Mouse (Mus musculus): Measurements from ENCODE around the gene Sema4a. TPM values are rescaled to one million over a fixed set of nuclear protein-coding genes. Genes with fewer than 3 reads are reported as not detected.

Sema4a gene
- polyA plus RNA-seq, 1 experiment: 2.3 TPM

DNA sequence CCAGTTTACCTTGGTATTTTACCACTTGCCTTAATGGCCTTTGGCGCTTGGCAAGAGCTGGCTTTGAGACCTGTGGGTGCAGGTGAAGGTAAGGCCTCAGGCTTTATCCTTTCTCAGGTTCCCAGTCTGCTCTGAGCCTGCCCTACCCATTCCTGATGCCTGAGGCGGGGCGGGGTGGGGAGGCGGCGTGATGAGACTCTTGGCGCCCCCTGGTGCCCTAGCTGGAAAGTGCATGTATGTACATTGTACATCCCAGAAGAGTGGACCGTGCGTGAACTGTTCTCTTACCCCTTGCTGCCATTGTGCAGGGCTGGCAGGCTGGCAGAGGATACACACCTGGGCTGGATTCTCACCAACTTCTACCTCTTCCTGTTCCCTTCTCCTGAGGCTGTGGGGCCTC is 16.8 kb upstream of the Sema4a start:
- no peak overlapping the region for H3K27ac ChIP-seq (ENCODE audit: insufficient read depth, low read length)
- no peaks in the 10 kb centered on the region for H3K27me3 ChIP-seq (ENCODE audit: control insufficient read depth, insufficient read depth, low read length, poor library complexity, severe bottlenecking)
- H3K9ac ChIP-seq (ENCODE audit: low read depth, poor library complexity, severe bottlenecking): no peak overlapping the region
- H3K4me3 ChIP-seq (ENCODE audit: low read depth, low read length): no peak overlapping the region
- TF ChIP-seq EP300 (IDR thresholded peaks at IDR 0.05; ENCODE audit: insufficient read depth, low read depth, low read length) (no peak), POLR2A (IDR thresholded peaks at IDR 0.05; ENCODE audit: insufficient read depth, low read length) (no peak), CTCF (IDR thresholded peaks at IDR 0.05; ENCODE audit: low read depth, low read length) (peak; percentile 88)
- H3K9me3 ChIP-seq (replicated peaks; ENCODE audit: control insufficient read depth, insufficient read depth, low read length, poor library complexity, severe bottlenecking): no peaks in the 10 kb centered on the region
- no peaks in the 10 kb centered on the region for H3K4me1 ChIP-seq (ENCODE audit: control insufficient read depth, insufficient read depth, low read length)
- H3K36me3 ChIP-seq (ENCODE audit: control insufficient read depth, insufficient read depth, low read length, poor library complexity, severe bottlenecking): no peaks in the 10 kb centered on the region

GRCm38 (mm10) chr3:88476403-88476802 is 15.4 kb upstream of the Sema4a start:
- Histone ChIP-seq H3K27ac (ENCODE audit: insufficient read depth, low read length) (no peak overlapping the region), H3K27me3 (ENCODE audit: control insufficient read depth, insufficient read depth, low read length, poor library complexity, severe bottlenecking) (no peaks in the 10 kb centered on the region), H3K4me1 (ENCODE audit: control insufficient read depth, insufficient read depth, low read length) (no peaks in the 10 kb centered on the region), H3K9ac (ENCODE audit: low read depth, poor library complexity, severe bottlenecking) (no peak overlapping the region), H3K36me3 (ENCODE audit: control insufficient read depth, insufficient read depth, low read length, poor library complexity, severe bottlenecking) (no peaks in the 10 kb centered on the region), H3K4me3 (ENCODE audit: low read depth, low read length) (no peak overlapping the region), H3K9me3 (replicated peaks; ENCODE audit: control insufficient read depth, insufficient read depth, low read length, poor library complexity, severe bottlenecking) (no peaks in the 10 kb centered on the region)
- TF ChIP-seq CTCF (IDR thresholded peaks at IDR 0.05; ENCODE audit: low read depth, low read length): peak; percentile 24
- no peak for TF ChIP-seq POLR2A (IDR thresholded peaks at IDR 0.05; ENCODE audit: insufficient read depth, low read length)

DNA sequence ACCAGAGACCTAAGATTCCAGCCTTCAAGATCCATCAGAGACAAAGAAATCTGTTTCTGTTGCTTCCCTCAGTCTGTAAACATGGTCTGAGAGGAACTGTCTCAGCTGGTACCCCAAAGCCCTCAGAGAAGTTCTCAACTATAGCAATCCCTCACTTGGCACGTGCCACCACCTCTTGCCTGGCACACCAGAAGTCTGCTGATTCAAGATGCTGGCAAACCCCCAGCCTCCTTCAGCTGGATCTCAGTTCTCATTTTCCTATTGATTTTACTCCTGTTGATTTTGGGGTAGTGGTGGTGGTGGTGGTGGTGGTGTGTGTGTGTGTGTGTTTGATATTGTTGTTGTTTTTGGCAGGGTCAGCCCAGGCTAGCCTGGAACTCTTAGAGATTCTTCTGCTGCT is 12.6 kb upstream of the Sema4a start:
- Histone ChIP-seq H3K4me1 (ENCODE audit: control insufficient read depth, insufficient read depth, low read length) (no peaks in the 10 kb centered on the region), H3K27ac (ENCODE audit: insufficient read depth, low read length) (no peak overlapping the region), H3K36me3 (ENCODE audit: control insufficient read depth, insufficient read depth, low read length, poor library complexity, severe bottlenecking) (no peaks in the 10 kb centered on the region), H3K27me3 (ENCODE audit: control insufficient read depth, insufficient read depth, low read length, poor library complexity, severe bottlenecking) (no peaks in the 10 kb centered on the region), H3K4me3 (ENCODE audit: low read depth, low read length) (no peak overlapping the region), H3K9ac (ENCODE audit: low read depth, poor library complexity, severe bottlenecking) (no peak overlapping the region), H3K9me3 (replicated peaks; ENCODE audit: control insufficient read depth, insufficient read depth, low read length, poor library complexity, severe bottlenecking) (no peaks in the 10 kb centered on the region)
- no peak for TF ChIP-seq EP300 (IDR thresholded peaks at IDR 0.05; ENCODE audit: insufficient read depth, low read depth, low read length)
- TF ChIP-seq CTCF (IDR thresholded peaks at IDR 0.05; ENCODE audit: low read depth, low read length): no peak
- TF ChIP-seq POLR2A (IDR thresholded peaks at IDR 0.05; ENCODE audit: insufficient read depth, low read length): no peak

DNA sequence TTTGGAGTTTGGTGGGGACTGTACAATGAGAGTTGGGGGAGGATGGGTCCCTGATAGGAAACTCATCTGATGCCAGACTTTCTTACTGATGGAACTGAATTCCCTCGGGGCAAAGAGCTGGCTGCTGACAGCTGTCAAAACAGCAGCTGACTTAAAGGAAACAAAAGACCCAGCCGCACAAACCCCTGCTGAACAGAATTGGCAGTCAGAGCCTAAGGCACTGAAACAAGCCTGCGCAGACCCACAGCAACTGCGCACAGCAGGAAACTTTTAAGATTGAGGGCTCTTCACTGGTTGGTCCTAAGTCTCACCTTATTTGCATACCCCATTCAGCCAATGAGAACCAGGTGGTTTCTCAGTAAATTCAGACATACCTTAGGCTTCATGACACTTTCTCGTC is 12.0 kb upstream of the Sema4a start:
- Histone ChIP-seq H3K36me3 (ENCODE audit: control insufficient read depth, insufficient read depth, low read length, poor library complexity, severe bottlenecking) (no peaks in the 10 kb centered on the region), H3K9ac (ENCODE audit: low read depth, poor library complexity, severe bottlenecking) (no peak overlapping the region), H3K27me3 (ENCODE audit: control insufficient read depth, insufficient read depth, low read length, poor library complexity, severe bottlenecking) (no peaks in the 10 kb centered on the region), H3K9me3 (replicated peaks; ENCODE audit: control insufficient read depth, insufficient read depth, low read length, poor library complexity, severe bottlenecking) (no peaks in the 10 kb centered on the region), H3K4me1 (ENCODE audit: control insufficient read depth, insufficient read depth, low read length) (no peaks in the 10 kb centered on the region), H3K4me3 (ENCODE audit: low read depth, low read length) (no peak overlapping the region), H3K27ac (ENCODE audit: insufficient read depth, low read length) (no peak overlapping the region)
- TF ChIP-seq CTCF (IDR thresholded peaks at IDR 0.05; ENCODE audit: low read depth, low read length) (no peak), EP300 (IDR thresholded peaks at IDR 0.05; ENCODE audit: insufficient read depth, low read depth, low read length) (no peak), POLR2A (IDR thresholded peaks at IDR 0.05; ENCODE audit: insufficient read depth, low read length) (no peak)

DNA sequence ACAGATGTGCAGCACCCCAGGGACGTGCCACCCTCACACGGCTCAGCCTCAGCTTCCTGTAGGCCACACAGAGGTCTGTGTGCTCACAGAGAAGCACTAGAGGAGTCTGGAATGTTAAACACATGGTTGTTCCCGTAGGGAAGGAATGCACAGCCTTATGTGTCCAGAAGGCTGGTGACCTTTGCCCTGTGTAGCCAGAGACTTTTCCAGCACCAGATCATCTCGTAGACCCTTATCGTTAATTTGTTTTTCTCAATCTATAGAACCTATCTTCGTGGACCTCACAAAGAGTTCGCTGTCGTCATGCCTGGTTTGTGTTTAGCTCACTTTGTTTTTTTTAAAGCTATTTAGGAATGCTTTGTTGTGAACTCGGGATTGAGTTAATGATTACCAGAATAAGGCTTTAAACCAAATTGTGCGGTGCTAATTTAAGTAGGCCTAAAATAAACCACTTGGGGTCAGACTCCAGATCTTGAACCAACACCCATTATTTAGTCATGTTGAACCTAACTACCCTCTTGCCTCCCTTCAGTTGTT is 10.0 kb upstream of the Sema4a start:
- no peaks in the 10 kb centered on the region for H3K9me3 ChIP-seq (replicated peaks; ENCODE audit: control insufficient read depth, insufficient read depth, low read length, poor library complexity, severe bottlenecking)
- H3K9ac ChIP-seq (ENCODE audit: low read depth, poor library complexity, severe bottlenecking): no peak overlapping the region
- no peak overlapping the region for H3K4me3 ChIP-seq (ENCODE audit: low read depth, low read length)
- H3K4me1 ChIP-seq (ENCODE audit: control insufficient read depth, insufficient read depth, low read length): no peaks in the 10 kb centered on the region
- TF ChIP-seq EP300 (IDR thresholded peaks at IDR 0.05; ENCODE audit: insufficient read depth, low read depth, low read length) (no peak), CTCF (IDR thresholded peaks at IDR 0.05; ENCODE audit: low read depth, low read length) (no peak), POLR2A (IDR thresholded peaks at IDR 0.05; ENCODE audit: insufficient read depth, low read length) (no peak)
- H3K36me3 ChIP-seq (ENCODE audit: control insufficient read depth, insufficient read depth, low read length, poor library complexity, severe bottlenecking): no peaks in the 10 kb centered on the region
- no peaks in the 10 kb centered on the region for H3K27me3 ChIP-seq (ENCODE audit: control insufficient read depth, insufficient read depth, low read length, poor library complexity, severe bottlenecking)
- no peak overlapping the region for H3K27ac ChIP-seq (ENCODE audit: insufficient read depth, low read length)

DNA sequence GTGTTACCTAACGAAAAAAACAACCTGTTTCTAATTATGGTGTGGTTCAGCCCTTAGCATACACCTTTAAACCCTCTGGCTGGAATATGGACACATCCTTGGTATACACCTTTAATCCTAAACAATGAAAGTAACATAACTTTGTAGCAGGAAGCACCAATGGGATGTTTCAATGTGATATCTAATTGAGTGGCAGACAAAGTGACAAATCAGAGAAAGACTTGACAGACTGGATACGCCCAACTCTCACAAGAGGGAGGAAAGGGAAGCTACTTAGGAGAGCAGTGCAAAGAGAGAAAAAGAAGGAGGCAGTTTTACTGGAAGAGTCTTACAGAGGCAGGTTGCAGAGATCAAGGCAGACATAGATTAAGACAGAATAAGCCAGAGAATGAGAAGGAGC is 8.5 kb upstream of the Sema4a start:
- no peak overlapping the region for H3K4me3 ChIP-seq (ENCODE audit: low read depth, low read length)
- TF ChIP-seq POLR2A (IDR thresholded peaks at IDR 0.05; ENCODE audit: insufficient read depth, low read length) (no peak), EP300 (IDR thresholded peaks at IDR 0.05; ENCODE audit: insufficient read depth, low read depth, low read length) (no peak), CTCF (IDR thresholded peaks at IDR 0.05; ENCODE audit: low read depth, low read length) (no peak)
- no peaks in the 10 kb centered on the region for H3K9me3 ChIP-seq (replicated peaks; ENCODE audit: control insufficient read depth, insufficient read depth, low read length, poor library complexity, severe bottlenecking)

More for the DNA sequence above, 8.5 kb upstream of the Sema4a start:
- no peaks in the 10 kb centered on the region for H3K36me3 ChIP-seq (ENCODE audit: control insufficient read depth, insufficient read depth, low read length, poor library complexity, severe bottlenecking)
- H3K27me3 ChIP-seq (ENCODE audit: control insufficient read depth, insufficient read depth, low read length, poor library complexity, severe bottlenecking): no peaks in the 10 kb centered on the region
- no peak overlapping the region for H3K9ac ChIP-seq (ENCODE audit: low read depth, poor library complexity, severe bottlenecking)
- H3K27ac ChIP-seq (ENCODE audit: insufficient read depth, low read length): no peak overlapping the region
- no peaks in the 10 kb centered on the region for H3K4me1 ChIP-seq (ENCODE audit: control insufficient read depth, insufficient read depth, low read length)
